Mouse (Mus musculus) heart, adult 18-20 months (tissue): ENCODE data around the gene Pop4. TPM values are rescaled to one million over a fixed set of nuclear protein-coding genes. Genes with fewer than 3 reads are reported as not detected.

Experiments
- DNase-seq, 2 experiments: peaks; one replicate each; pipeline ENCODE4 v3.0.0; 2021 to 2022; ENCODE audit warnings: mixed read lengths in 1 of 2
- total RNA-seq, 2 experiments: library from RNA; stranded (reverse); gene quantifications; 2 replicates each; pipeline ENCODE4 v1.2.3; 2021

The Pop4 gene
- total RNA-seq, 2 experiments from 2014 or later: 7.6 to 9.7 TPM

DNA sequence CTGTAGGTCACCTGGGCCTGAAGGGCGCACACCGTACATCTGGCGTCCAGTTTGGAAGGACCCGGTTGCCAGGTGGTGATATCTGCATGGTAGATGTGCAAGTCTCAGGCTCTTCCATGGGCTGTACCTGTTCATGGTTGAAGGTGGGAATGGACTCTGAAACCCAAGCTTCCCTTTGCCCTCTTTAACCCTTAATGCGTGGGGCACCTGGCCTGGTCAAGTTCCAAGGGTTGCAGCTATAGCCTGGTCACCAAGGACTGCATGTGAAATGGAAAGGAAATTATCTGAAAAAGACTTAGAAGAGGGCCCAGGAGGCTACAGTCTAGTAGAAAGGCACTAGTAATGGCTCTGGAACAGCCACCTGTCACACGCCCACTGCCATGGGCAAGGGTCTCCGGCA lies 50.4 kb downstream of the Pop4 start:
- DNase-seq: no peak

GRCm38 (mm10) chr7:38219526-38219925 lies 51.7 kb downstream of the Pop4 start:
- DNase-seq: peak in 1 of 2 experiments; percentile 12

DNA sequence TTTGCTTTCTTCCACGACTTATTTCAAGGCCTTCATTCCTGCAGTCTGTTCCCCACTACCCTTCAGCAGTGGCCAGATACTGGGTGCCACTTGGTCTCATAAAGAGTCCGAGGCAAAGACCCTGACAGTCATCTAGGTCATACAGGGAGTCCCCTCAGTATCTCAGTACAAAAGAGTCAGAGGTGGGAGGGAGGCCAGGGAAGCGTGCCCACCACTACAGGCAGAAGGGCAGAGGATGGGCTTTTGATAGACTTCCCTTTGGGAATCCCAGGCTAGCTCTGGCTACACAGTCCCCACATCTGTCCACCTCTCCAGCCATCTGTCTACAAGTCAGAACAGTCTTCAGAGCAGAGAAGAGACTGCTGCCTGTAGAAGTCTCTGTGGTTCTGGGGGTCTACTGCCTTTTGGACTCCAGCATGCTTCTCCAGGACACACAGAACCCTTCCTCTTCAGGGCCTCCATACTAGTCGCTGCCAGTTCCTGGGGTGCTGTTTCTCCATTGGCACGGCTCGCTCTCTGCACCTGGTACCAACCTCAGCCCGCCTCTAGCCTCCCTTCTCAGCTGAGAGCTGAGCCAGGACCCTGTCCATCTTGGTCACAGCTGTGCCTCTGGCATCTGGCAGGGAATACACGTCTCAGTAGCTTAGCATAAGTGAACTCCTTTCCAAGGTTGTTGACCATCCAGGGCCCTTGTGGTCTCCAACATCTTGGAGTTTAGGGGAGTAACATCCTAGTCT lies 52.4 kb downstream of the Pop4 start:
- peak in 1 of 2 experiments; percentile 23 for DNase-seq

DNA sequence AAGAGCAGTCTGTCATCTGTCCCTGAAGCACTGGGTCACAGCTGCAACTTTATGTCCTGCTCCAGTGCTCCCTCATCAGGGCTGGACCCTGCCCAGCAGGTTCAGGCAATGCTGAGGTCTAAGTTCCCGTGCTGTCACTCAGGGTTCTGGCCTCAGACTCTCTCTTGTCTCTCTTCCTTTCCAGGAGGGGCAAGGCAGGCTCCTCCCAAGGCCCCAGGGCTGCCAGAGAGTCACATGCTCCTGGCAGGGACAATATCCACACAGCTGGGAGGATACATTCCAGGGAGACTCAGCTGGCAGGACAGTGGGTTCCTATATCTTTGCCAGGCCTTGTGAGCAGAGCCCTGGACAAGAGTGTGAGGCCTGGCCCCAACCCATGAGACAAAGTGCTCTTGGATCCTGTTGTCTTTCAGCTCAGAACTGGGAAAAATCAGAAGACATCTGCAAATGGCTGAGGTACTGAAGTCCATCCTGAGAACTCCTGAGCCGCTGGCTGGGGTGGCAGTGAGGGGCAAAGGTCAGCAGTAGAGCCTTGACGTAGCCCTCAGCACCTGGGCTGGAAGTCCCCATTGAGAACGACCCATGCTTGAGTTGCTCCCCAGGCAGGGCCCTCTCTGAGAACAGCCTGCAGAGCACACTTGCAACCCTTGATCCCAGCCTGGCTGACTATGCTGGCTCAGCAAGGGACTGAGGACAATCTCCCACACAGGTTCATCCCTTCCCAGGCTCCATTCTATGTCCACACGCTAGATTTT lies 53.6 kb downstream of the Pop4 start:
- DNase-seq: peak; percentile 96

DNA sequence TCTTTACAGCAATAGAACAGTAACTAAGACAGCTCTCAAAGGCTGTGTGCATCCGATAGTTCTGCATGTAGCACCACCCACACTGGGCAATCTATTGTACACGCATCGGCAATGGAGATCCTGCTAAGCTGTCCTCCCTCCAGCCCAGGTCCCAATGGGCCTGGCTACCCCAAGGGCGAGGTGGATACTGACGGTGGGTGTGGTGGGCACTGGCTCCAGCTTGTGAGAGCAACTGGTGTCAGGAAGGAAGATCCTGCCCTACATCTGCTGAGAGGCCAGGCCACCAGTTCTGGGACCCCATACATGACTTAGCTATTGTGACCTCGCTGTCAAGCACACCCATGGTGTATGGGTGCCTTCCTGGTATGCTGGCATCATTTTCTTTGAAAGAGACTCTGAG lies 55.5 kb downstream of the Pop4 start:
- DNase-seq: peak in 1 of 2 experiments; percentile 14

DNA sequence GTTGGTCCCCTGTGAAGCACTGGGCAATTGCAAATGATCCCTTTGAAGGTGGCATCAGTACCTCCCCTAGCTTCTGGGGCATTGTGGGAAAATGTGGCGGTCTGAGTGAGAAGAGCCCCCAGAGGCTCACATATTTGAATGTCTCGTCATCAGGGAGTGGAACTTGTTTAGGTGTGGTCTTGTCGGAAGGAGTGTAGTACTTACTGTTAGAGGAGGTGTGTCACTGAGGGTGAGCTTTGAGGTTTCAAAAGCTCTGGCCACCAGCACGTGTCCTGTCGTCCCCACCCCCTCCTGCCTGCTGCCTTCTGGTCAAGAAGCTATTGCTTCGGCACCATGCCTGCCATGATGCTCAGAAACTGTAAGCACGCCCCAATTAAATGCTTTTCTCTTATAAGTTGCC lies 55.9 kb downstream of the Pop4 start:
- peak in 1 of 2 experiments; percentile 10 for DNase-seq

DNA sequence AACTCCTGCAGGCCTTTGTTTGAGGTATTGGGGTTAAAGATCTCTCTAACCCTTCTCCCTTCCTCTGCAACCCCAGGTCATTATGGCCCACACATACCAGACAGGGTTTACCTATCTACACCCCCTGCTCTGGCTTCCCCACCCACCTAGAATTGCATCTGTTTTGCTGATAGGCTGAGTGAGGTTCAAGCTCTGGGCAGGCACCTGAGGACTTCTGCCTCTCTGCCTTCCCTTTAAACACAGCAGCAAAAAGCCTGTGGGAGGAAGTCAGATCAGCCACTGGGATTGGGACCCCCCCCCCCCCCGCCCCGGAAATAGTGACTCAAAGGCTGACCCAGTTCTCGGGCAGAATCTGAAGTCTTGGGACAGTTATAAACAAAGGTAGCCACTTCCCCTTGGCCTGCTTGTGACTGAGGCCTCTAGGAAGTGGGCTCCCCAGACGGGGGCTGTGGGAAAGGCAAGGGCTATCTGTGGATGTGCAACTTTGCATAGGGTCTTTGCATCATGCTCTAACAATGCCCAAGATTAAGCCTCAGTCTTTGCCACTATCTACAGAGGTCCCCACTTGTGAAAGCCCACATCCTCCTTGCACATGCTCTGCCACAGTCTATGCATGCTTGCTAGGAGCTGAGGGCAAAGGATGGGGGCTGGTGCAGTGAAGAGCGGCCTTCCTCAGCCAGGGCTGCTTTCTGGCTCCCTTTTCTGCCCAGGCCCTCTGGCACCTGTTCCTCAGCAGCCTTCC lies 56.6 kb downstream of the Pop4 start:
- no peak for DNase-seq

DNA sequence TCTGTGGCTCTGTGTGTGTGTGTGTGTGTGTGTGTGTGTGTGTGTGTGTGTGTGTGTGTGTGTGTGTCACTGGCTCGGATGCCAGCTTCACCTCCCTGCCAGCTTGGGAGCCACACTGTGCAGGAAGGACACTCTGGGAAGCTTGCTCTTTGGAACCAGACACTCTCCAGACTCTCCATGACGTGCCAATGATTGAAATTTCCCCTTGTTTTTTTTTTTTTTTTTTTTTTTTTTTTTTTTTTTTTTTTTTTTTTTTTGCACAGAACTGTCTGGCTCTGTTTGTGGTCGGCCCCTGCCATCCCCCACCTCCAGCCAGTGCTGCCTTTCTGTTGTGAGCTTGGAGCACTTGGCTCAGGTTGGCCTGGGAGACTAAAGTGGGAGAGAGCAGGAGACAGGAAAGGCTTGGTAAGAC lies 58.6 kb downstream of the Pop4 start:
- DNase-seq: peak in 1 of 2 experiments; percentile 29

Other genes starting within 250 kb of the Pop4 start
- 10 to 100 TPM; 13.0 to 15.7 TPM for gene Uri1, start 247.9 kb downstream of the Pop4 start, total RNA-seq
- gene Ccne1, start 163.9 kb downstream of the Pop4 start, total RNA-seq: 1 to 10 TPM; 1.1 to 1.4 TPM
- 10 to 100 TPM; 36.7 to 37.9 TPM for gene 1600014C10Rik, start 88.2 kb downstream of the Pop4 start, total RNA-seq
- 10 to 100 TPM; 12.9 to 13.3 TPM for gene Plekhf1, start 43.4 kb downstream of the Pop4 start, total RNA-seq